Mouse (Mus musculus) activated CD4-positive, CD25-positive, alpha-beta regulatory T cell, adult 9 weeks (primary cell): ENCODE results near the gene Popdc3. TPM values are rescaled to one million over a fixed set of nuclear protein-coding genes. Genes with fewer than 3 reads are reported as not detected.

ENCODE experiments used
- polyA plus RNA-seq: library from polyadenylated mRNA; unstranded; fragments of 100-300 nt; shearing (Covaris generic); gene quantifications from one replicate; pipeline ENCODE4 v1.2.1, GENCODE M21; 2017

Gene Popdc3
- polyA plus RNA-seq: not detected

GRCm38 (mm10) chr10:45177798-45178197 is at the start of gene Popdc3:
Gene Popdc3, plus strand, starts transcription at chr10:45178098.

GRCm38 (mm10) chr10:45335434-45336422 is 157.8 kb downstream of the Popdc3 start, which contains the start of gene Bves:
Gene Bves, plus strand, starts transcription at chr10:45335772.

Other genes with a start within 250 kb of the Popdc3 start
- gene Prep, start 110.9 kb upstream of the Popdc3 start, polyA plus RNA-seq: 3.9 TPM
- not detected for gene Bves, start 157.7 kb downstream of the Popdc3 start, polyA plus RNA-seq